Mouse (Mus musculus): ENCODE measurements around the gene Necap2. TPM values are rescaled to one million over a fixed set of nuclear protein-coding genes. Genes with fewer than 3 reads are reported as not detected.

Necap2 gene
- polyA plus RNA-seq, 1 experiment from 2014 or later = 110 TPM

GRCm38 (mm10) chr4:141099956-141100355, 21.8 kb upstream of the Necap2 start:
- Histone ChIP-seq H3K27me3 (replicated peaks; ENCODE audit: insufficient read depth, low read length) (no peaks in the 10 kb centered on the region), H3K36me3 (ENCODE audit: insufficient read depth, low read length) (no peaks in the 10 kb centered on the region), H3K9ac (replicated peaks; ENCODE audit: low read depth) (no peak overlapping the region), H3K27ac (ENCODE audit: low read length) (no peak overlapping the region), H3K9me3 (ENCODE audit: low read length) (no peaks in the 10 kb centered on the region), H3K4me3 (ENCODE audit: low read depth, low read length) (no peak overlapping the region), H3K4me2 (replicated peaks; ENCODE audit: low read depth, low read length) (no peak overlapping the region), H3K4me1 (ENCODE audit: insufficient read depth, low read depth, low read length) (no peaks in the 10 kb centered on the region)
- WGBS = 66% methylated on average over 5 of the region's 5 CpGs
- TF ChIP-seq CTCF (IDR thresholded peaks at IDR 0.05) (no peak), EP300 (IDR thresholded peaks at IDR 0.05) (no peak)
- DNase-seq (ENCODE audit: low spot score) (no peak), ATAC-seq (no peak)

GRCm38 (mm10) chr4:141098935-141099334, 20.8 kb upstream of the Necap2 start:
- WGBS = 70% methylated on average over 4 of the region's 4 CpGs
- H3K27ac ChIP-seq (ENCODE audit: low read length) = no peak overlapping the region
- DNase-seq (ENCODE audit: low spot score) (no peak), ATAC-seq (no peak)
- no peak overlapping the region for H3K4me3 ChIP-seq (ENCODE audit: low read depth, low read length)
- no peaks in the 10 kb centered on the region for H3K27me3 ChIP-seq (replicated peaks; ENCODE audit: insufficient read depth, low read length)
- no peak overlapping the region for H3K4me2 ChIP-seq (replicated peaks; ENCODE audit: low read depth, low read length)
- no peaks in the 10 kb centered on the region for H3K36me3 ChIP-seq (ENCODE audit: insufficient read depth, low read length)
- TF ChIP-seq EP300 (IDR thresholded peaks at IDR 0.05) (no peak), CTCF (IDR thresholded peaks at IDR 0.05) (no peak)
- H3K4me1 ChIP-seq (ENCODE audit: insufficient read depth, low read depth, low read length) = no peaks in the 10 kb centered on the region
- H3K9ac ChIP-seq (replicated peaks; ENCODE audit: low read depth) = no peak overlapping the region
- H3K9me3 ChIP-seq (ENCODE audit: low read length) = no peaks in the 10 kb centered on the region

- ATAC-seq (no peak), DNase-seq (ENCODE audit: low spot score) (no peak)
- no peak overlapping the region for H3K4me2 ChIP-seq (replicated peaks; ENCODE audit: low read depth, low read length)
Observed at GRCm38 (mm10) chr4:141096710-141097109, 18.6 kb upstream of the Necap2 start.

GRCm38 (mm10) chr4:141095016-141095415, 16.9 kb upstream of the Necap2 start:
- H3K4me1 ChIP-seq (ENCODE audit: insufficient read depth, low read depth, low read length) = no peaks in the 10 kb centered on the region
- TF ChIP-seq EP300 (IDR thresholded peaks at IDR 0.05) = no peak
- TF ChIP-seq CTCF (IDR thresholded peaks at IDR 0.05) = no peak
- no peak overlapping the region for H3K4me3 ChIP-seq (ENCODE audit: low read depth, low read length)
- H3K9me3 ChIP-seq (ENCODE audit: low read length) = no peaks in the 10 kb centered on the region
- H3K36me3 ChIP-seq (ENCODE audit: insufficient read depth, low read length) = no peaks in the 10 kb centered on the region
- no peak for DNase-seq (ENCODE audit: low spot score)
- H3K9ac ChIP-seq (replicated peaks; ENCODE audit: low read depth) = no peak overlapping the region
- no peak; the same call in 1 of the 2 replicates for ATAC-seq
- no peaks in the 10 kb centered on the region for H3K27me3 ChIP-seq (replicated peaks; ENCODE audit: insufficient read depth, low read length)
- H3K27ac ChIP-seq (ENCODE audit: low read length) = no peak overlapping the region
- H3K4me2 ChIP-seq (replicated peaks; ENCODE audit: low read depth, low read length) = no peak overlapping the region
- 73% methylated on average over 10 of the region's 10 CpGs for WGBS

More at GRCm38 (mm10) chr4:141096710-141097109, 18.6 kb upstream of the Necap2 start:
- Histone ChIP-seq H3K9ac (replicated peaks; ENCODE audit: low read depth) (no peak overlapping the region), H3K4me1 (ENCODE audit: insufficient read depth, low read depth, low read length) (no peaks in the 10 kb centered on the region), H3K9me3 (ENCODE audit: low read length) (no peaks in the 10 kb centered on the region), H3K36me3 (ENCODE audit: insufficient read depth, low read length) (no peaks in the 10 kb centered on the region), H3K4me3 (ENCODE audit: low read depth, low read length) (no peak overlapping the region), H3K27ac (ENCODE audit: low read length) (no peak overlapping the region), H3K27me3 (replicated peaks; ENCODE audit: insufficient read depth, low read length) (no peaks in the 10 kb centered on the region)
- WGBS = 25% methylated on average over 9 of the region's 9 CpGs
- no peak for TF ChIP-seq CTCF (IDR thresholded peaks at IDR 0.05)
- no peak for TF ChIP-seq EP300 (IDR thresholded peaks at IDR 0.05)

- Histone ChIP-seq H3K36me3 (ENCODE audit: insufficient read depth, low read length) (no peaks in the 10 kb centered on the region), H3K4me3 (ENCODE audit: low read depth, low read length) (no peak overlapping the region), H3K27me3 (replicated peaks; ENCODE audit: insufficient read depth, low read length) (no peaks in the 10 kb centered on the region), H3K9ac (replicated peaks; ENCODE audit: low read depth) (no peak overlapping the region), H3K9me3 (ENCODE audit: low read length) (no peaks in the 10 kb centered on the region), H3K4me2 (replicated peaks; ENCODE audit: low read depth, low read length) (no peak overlapping the region), H3K27ac (ENCODE audit: low read length) (no peak overlapping the region), H3K4me1 (ENCODE audit: insufficient read depth, low read depth, low read length) (no peaks in the 10 kb centered on the region)
- ATAC-seq (no peak), DNase-seq (ENCODE audit: low spot score) (no peak)
- 43% methylated on average over 9 of the region's 9 CpGs for WGBS
- TF ChIP-seq CTCF (IDR thresholded peaks at IDR 0.05) = no peak
- no peak for TF ChIP-seq EP300 (IDR thresholded peaks at IDR 0.05)
Observed at GRCm38 (mm10) chr4:141088714-141089113, 10.6 kb upstream of the Necap2 start.

GRCm38 (mm10) chr4:141088033-141088432, 9.9 kb upstream of the Necap2 start, which contains the start of gene Spata21:
Gene Spata21 (plus strand): TSS chr4:141088333.
- no peak for ATAC-seq

GRCm38 (mm10) chr4:141086862-141087261, 8.7 kb upstream of the Necap2 start:
- no peak overlapping the region for H3K4me2 ChIP-seq (replicated peaks; ENCODE audit: low read depth, low read length)
- WGBS = 58% methylated on average over 10 of the region's 10 CpGs

More at GRCm38 (mm10) chr4:141088033-141088432, 9.9 kb upstream of the Necap2 start, which contains the start of gene Spata21:
- Histone ChIP-seq H3K9me3 (ENCODE audit: low read length) (no peaks in the 10 kb centered on the region), H3K4me1 (ENCODE audit: insufficient read depth, low read depth, low read length) (no peaks in the 10 kb centered on the region), H3K27me3 (replicated peaks; ENCODE audit: insufficient read depth, low read length) (no peaks in the 10 kb centered on the region), H3K4me2 (replicated peaks; ENCODE audit: low read depth, low read length) (no peak within 1 kb of the TSS), H3K4me3 (ENCODE audit: low read depth, low read length) (no peak within 1 kb of the TSS), H3K36me3 (ENCODE audit: insufficient read depth, low read length) (no peaks in the 10 kb centered on the region), H3K27ac (ENCODE audit: low read length) (no peak within 1 kb of the TSS), H3K9ac (replicated peaks; ENCODE audit: low read depth) (no peak within 1 kb of the TSS)
- DNase-seq (ENCODE audit: low spot score) = no peak
- TF ChIP-seq CTCF (IDR thresholded peaks at IDR 0.05) (no peak), EP300 (IDR thresholded peaks at IDR 0.05) (no peak)
- 77% methylated on average over 6 of the region's 6 CpGs for WGBS

More at GRCm38 (mm10) chr4:141086862-141087261, 8.7 kb upstream of the Necap2 start:
- Histone ChIP-seq H3K36me3 (ENCODE audit: insufficient read depth, low read length) (no peaks in the 10 kb centered on the region), H3K9me3 (ENCODE audit: low read length) (no peaks in the 10 kb centered on the region), H3K27ac (ENCODE audit: low read length) (no peak overlapping the region), H3K4me1 (ENCODE audit: insufficient read depth, low read depth, low read length) (no peaks in the 10 kb centered on the region), H3K4me3 (ENCODE audit: low read depth, low read length) (no peak overlapping the region), H3K27me3 (replicated peaks; ENCODE audit: insufficient read depth, low read length) (no peaks in the 10 kb centered on the region), H3K9ac (replicated peaks; ENCODE audit: low read depth) (no peak overlapping the region)
- ATAC-seq = no peak
- TF ChIP-seq EP300 (IDR thresholded peaks at IDR 0.05) (no peak), CTCF (IDR thresholded peaks at IDR 0.05) (no peak)
- DNase-seq (ENCODE audit: low spot score) = no peak
